Mouse (Mus musculus): ENCODE measurements around the gene Inpp5k. TPM values are rescaled to one million over a fixed set of nuclear protein-coding genes. Genes with fewer than 3 reads are reported as not detected.

Gene Inpp5k
- polyA plus RNA-seq (2011; ENCODE audit: insufficient read depth, insufficient read length, low replicate concordance, missing spikeins), result 34.2 and 58.2 TPM in 2 replicates

GRCm38 (mm10) chr11:75630645-75631229 lies at the start of gene Inpp5k:
Gene Inpp5k (plus strand): TSS chr11:75630988.
- peak; percentile 98 for TF ChIP-seq POLR2A (IDR thresholded peaks at IDR 0.05; ENCODE audit: borderline replicate concordance, control insufficient read depth, low read depth, low read length)
- peak; percentile 8; the same call in 1 of the 2 replicates for TF ChIP-seq CTCF (IDR thresholded peaks at IDR 0.05; ENCODE audit: control insufficient read depth, insufficient read depth, low read length)

GRCm38 (mm10) chr11:75581495-75582149 lies 49.2 kb upstream of the Inpp5k start:
- no peak overlapping the region for H3K27ac ChIP-seq (ENCODE audit: control insufficient read depth, insufficient read depth, low read depth, low read length, poor library complexity)
- 90% methylated on average over 7 of the region's 7 CpGs for WGBS
- no peaks in the 10 kb centered on the region for H3K4me1 ChIP-seq (ENCODE audit: control insufficient read depth, insufficient read depth, low read length)
- TF ChIP-seq POLR2A (IDR thresholded peaks at IDR 0.05; ENCODE audit: borderline replicate concordance, control insufficient read depth, low read depth, low read length) (no peak), CTCF (IDR thresholded peaks at IDR 0.05; ENCODE audit: control insufficient read depth, insufficient read depth, low read length) (no peak)
- no peak overlapping the region for H3K4me3 ChIP-seq (replicated peaks; ENCODE audit: control insufficient read depth, low read depth, low read length)

More at GRCm38 (mm10) chr11:75630645-75631229, at the start of gene Inpp5k:
- under 1% methylated on average over 53 of the region's 53 CpGs for WGBS
- Histone ChIP-seq H3K4me1 (ENCODE audit: control insufficient read depth, insufficient read depth, low read length) (peaks cover 4% of the 10 kb centered on the region; the same call in 1 of the 2 replicates), H3K27ac (ENCODE audit: control insufficient read depth, insufficient read depth, low read depth, low read length, poor library complexity) (peak within 1 kb of the TSS; percentile 71), H3K4me3 (replicated peaks; ENCODE audit: control insufficient read depth, low read depth, low read length) (peak within 1 kb of the TSS; percentile 89)

GRCm38 (mm10) chr11:75583521-75583920 lies 47.3 kb upstream of the Inpp5k start:
- Histone ChIP-seq H3K4me3 (replicated peaks; ENCODE audit: control insufficient read depth, low read depth, low read length) (no peak overlapping the region), H3K4me1 (ENCODE audit: control insufficient read depth, insufficient read depth, low read length) (no peaks in the 10 kb centered on the region; the same call in 1 of the 2 replicates), H3K27ac (ENCODE audit: control insufficient read depth, insufficient read depth, low read depth, low read length, poor library complexity) (no peak overlapping the region)
- WGBS, result 80% methylated on average over 2 of the region's 2 CpGs
- no peak for TF ChIP-seq POLR2A (IDR thresholded peaks at IDR 0.05; ENCODE audit: borderline replicate concordance, control insufficient read depth, low read depth, low read length)
- no peak for TF ChIP-seq CTCF (IDR thresholded peaks at IDR 0.05; ENCODE audit: control insufficient read depth, insufficient read depth, low read length)

GRCm38 (mm10) chr11:75585061-75585460 lies 45.7 kb upstream of the Inpp5k start:
- Histone ChIP-seq H3K4me3 (replicated peaks; ENCODE audit: control insufficient read depth, low read depth, low read length) (no peak overlapping the region), H3K27ac (ENCODE audit: control insufficient read depth, insufficient read depth, low read depth, low read length, poor library complexity) (no peak overlapping the region), H3K4me1 (ENCODE audit: control insufficient read depth, insufficient read depth, low read length) (peaks cover under 1% of the 10 kb centered on the region)
- 21% methylated on average over 4 of the region's 4 CpGs for WGBS
- TF ChIP-seq POLR2A (IDR thresholded peaks at IDR 0.05; ENCODE audit: borderline replicate concordance, control insufficient read depth, low read depth, low read length) (no peak), CTCF (IDR thresholded peaks at IDR 0.05; ENCODE audit: control insufficient read depth, insufficient read depth, low read length) (no peak)

- no peak overlapping the region for H3K4me3 ChIP-seq (replicated peaks; ENCODE audit: control insufficient read depth, low read depth, low read length)
- peaks cover 3% of the 10 kb centered on the region for H3K4me1 ChIP-seq (ENCODE audit: control insufficient read depth, insufficient read depth, low read length)
- no peak for TF ChIP-seq POLR2A (IDR thresholded peaks at IDR 0.05; ENCODE audit: borderline replicate concordance, control insufficient read depth, low read depth, low read length)
- TF ChIP-seq CTCF (IDR thresholded peaks at IDR 0.05; ENCODE audit: control insufficient read depth, insufficient read depth, low read length), result no peak
- no peak overlapping the region for H3K27ac ChIP-seq (ENCODE audit: control insufficient read depth, insufficient read depth, low read depth, low read length, poor library complexity)
- WGBS, result 77% methylated on average over 5 of the region's 5 CpGs
Measured at GRCm38 (mm10) chr11:75585978-75586377, 44.8 kb upstream of the Inpp5k start.

GRCm38 (mm10) chr11:75586963-75587362 lies 43.8 kb upstream of the Inpp5k start:
- H3K27ac ChIP-seq (ENCODE audit: control insufficient read depth, insufficient read depth, low read depth, low read length, poor library complexity), result peak overlapping the region; percentile 37; the same call in 1 of the 2 replicates
- WGBS, result 88% methylated on average over 5 of the region's 5 CpGs
- H3K4me1 ChIP-seq (ENCODE audit: control insufficient read depth, insufficient read depth, low read length), result peaks cover 5% of the 10 kb centered on the region
- no peak overlapping the region for H3K4me3 ChIP-seq (replicated peaks; ENCODE audit: control insufficient read depth, low read depth, low read length)
- TF ChIP-seq POLR2A (IDR thresholded peaks at IDR 0.05; ENCODE audit: borderline replicate concordance, control insufficient read depth, low read depth, low read length) (no peak), CTCF (IDR thresholded peaks at IDR 0.05; ENCODE audit: control insufficient read depth, insufficient read depth, low read length) (no peak)

- peaks cover 5% of the 10 kb centered on the region for H3K4me1 ChIP-seq (ENCODE audit: control insufficient read depth, insufficient read depth, low read length)
- TF ChIP-seq POLR2A (IDR thresholded peaks at IDR 0.05; ENCODE audit: borderline replicate concordance, control insufficient read depth, low read depth, low read length) (peak; percentile 91; the same call in 1 of the 2 replicates), CTCF (IDR thresholded peaks at IDR 0.05; ENCODE audit: control insufficient read depth, insufficient read depth, low read length) (no peak)
- WGBS, result 3% methylated on average over 49 of the region's 49 CpGs
- H3K27ac ChIP-seq (ENCODE audit: control insufficient read depth, insufficient read depth, low read depth, low read length, poor library complexity), result peak within 1 kb of the TSS; percentile 96
- H3K4me3 ChIP-seq (replicated peaks; ENCODE audit: control insufficient read depth, low read depth, low read length), result peak within 1 kb of the TSS; percentile 71
Measured at GRCm38 (mm10) chr11:75587493-75588284, 43.1 kb upstream of the Inpp5k start, which contains the start of gene Pitpna. Gene Pitpna (plus strand): TSS chr11:75588097.
